Mouse (Mus musculus) cerebellum, adult 2 months (tissue): ENCODE data around the gene Tas2r143. TPM values are rescaled to one million over a fixed set of nuclear protein-coding genes. Genes with fewer than 3 reads are reported as not detected.

ENCODE experiments used
- DNase-seq, 2 experiments: peaks; one replicate each; pipeline ENCODE4 v3.0.0; 2021
- H3K27ac ChIP-seq: fragments of 200-500 bp; 2 replicates; pipeline ENCODE4 v1.5.1; 2012; ENCODE audit warnings: low read length, control low read depth, inconsistent platforms; ENCODE audit not compliant: insufficient read depth
- H3K27me3 ChIP-seq: fragments of 200-500 bp; 2 replicates; pipeline ENCODE4 v1.6.1; 2012; ENCODE audit warnings: inconsistent platforms, mild to moderate bottlenecking, low read length, moderate library complexity; ENCODE audit not compliant: control insufficient read depth, insufficient read depth
- H3K4me1 ChIP-seq: fragments of 200-500 bp; 2 replicates; pipeline ENCODE4 v1.6.1; 2011; ENCODE audit warnings: low read length; ENCODE audit not compliant: control insufficient read depth, insufficient read depth
- H3K4me3 ChIP-seq: fragments of 200-500 bp; replicated peaks from 2 replicates; pipeline ENCODE3; 2011; ENCODE audit warnings: mild to moderate bottlenecking, low read depth, low read length, control low read depth; ENCODE audit not compliant: insufficient read depth
- CTCF ChIP-seq: fragments of 200-500 bp; IDR thresholded peaks from 2 replicates; pipeline ENCODE4 v1.5.1; 2011; ENCODE audit warnings: low read depth, mild to moderate bottlenecking, control low read depth, low read length, moderate library complexity, borderline replicate concordance; ENCODE audit not compliant: insufficient read depth
- POLR2A ChIP-seq: fragments of 200-500 bp; IDR thresholded peaks from 2 replicates; pipeline ENCODE4 v1.6.1; 2011; ENCODE audit warnings: low read length, control low read depth, borderline replicate concordance; ENCODE audit not compliant: insufficient read depth
- WGBS: fragments of 180-500 bp; shearing (Covaris S2); methylation state at CpG from one replicate; pipeline ENCODE4 v1.1.7; 2018; 5-methylcytosine and 5-hydroxymethylcytosine counted together
- polyA plus RNA-seq: library from polyadenylated mRNA; depleted of rRNA; stranded (reverse); fragments of >200 nt; gene quantifications from 2 replicates; pipeline ENCODE4 v1.2.3, GENCODE M21; 2012

Tas2r143 gene
- polyA plus RNA-seq, 1 experiment = 0.33 TPM

DNA sequence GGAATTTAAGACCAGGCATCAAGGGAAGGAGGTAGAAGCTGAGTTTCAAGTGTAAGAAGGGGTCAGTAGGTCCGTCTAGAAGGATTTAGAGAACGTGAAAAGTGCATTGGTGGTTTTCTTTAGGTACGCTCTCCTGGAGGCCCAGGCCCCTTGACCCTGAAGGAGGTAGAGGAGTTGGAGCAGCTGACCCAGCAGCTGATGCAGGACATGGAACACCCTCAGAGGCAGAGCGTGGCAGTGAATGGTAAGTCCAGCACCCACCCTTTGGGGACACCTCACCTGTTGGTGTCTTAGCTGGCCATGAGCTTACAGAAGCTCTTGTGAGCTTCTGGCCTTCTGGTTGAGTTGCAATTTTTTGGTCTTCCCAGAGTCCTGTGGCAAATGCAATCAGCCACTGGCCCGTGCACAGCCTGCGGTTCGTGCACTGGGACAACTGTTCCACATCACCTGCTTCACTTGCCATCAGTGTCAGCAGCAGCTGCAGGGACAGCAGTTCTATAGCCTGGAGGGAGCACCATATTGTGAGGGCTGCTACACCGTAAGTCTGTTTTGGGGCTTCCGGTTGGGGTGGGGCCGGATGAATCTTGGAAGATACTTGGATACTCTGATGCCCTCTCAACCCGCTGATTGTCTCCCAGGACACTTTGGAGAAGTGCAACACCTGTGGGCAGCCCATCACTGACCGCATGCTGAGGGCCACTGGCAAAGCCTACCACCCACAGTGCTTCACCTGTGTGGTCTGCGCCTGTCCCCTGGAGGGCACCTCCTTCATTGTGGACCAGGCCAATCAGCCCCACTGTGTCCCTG is 44.0 kb upstream of the Tas2r143 start:
- Histone ChIP-seq H3K4me3 (no peak overlapping the region), H3K4me1 (peaks cover 31% of the 10 kb centered on the region), H3K27me3 (no peaks in the 10 kb centered on the region), H3K27ac (no peak overlapping the region)
- no peak for DNase-seq
- no peak for TF ChIP-seq POLR2A
- TF ChIP-seq CTCF = no peak
- WGBS = 80% methylated on average over 13 of the region's 13 CpGs

DNA sequence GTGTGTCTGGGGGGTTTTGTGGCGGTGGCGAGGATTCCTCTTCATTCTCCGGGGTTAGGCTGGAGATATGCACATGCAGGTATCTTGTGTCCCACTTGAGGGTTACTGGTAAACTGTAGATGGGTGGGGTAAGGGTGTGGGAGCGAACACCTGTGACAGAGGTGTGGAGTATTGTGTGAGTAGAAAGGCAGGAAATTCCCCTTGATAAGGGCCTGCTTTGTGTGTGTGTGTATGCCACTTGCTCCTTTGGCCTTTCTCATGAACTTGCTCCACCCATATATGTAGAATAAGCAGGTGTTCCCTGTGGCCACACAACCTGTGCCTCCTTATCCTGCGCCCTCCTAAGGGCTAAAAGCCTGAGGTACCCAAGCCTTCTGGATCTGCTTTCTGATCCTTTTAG is 43.1 kb upstream of the Tas2r143 start:
- no peaks in the 10 kb centered on the region for H3K27me3 ChIP-seq
- no peak for DNase-seq
- no peak for TF ChIP-seq POLR2A
- no peak for TF ChIP-seq CTCF
- 93% methylated on average over 5 of the region's 5 CpGs for WGBS
- peaks cover 31% of the 10 kb centered on the region for H3K4me1 ChIP-seq
- no peak overlapping the region for H3K27ac ChIP-seq
- no peak overlapping the region for H3K4me3 ChIP-seq

DNA sequence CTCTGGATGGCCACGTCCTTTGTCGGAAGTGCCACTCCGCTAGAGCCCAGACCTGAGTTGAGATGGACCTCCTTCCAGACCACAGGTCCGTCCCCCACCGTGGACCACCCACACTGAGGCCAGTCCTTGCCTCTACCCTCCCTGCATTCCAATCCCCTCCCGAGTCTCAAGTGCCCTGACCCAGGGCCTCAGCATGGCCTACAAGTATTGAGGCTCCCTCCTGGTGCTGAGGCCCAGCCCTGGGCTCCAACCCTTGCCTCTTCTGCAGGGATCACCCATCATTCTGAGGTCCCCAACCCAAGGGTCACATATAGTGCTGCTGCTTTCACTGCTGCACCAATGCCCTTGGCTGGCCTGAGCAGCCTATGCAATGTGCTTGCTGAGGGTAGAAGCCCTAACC is 42.1 kb upstream of the Tas2r143 start:
- no peak for DNase-seq
- H3K4me3 ChIP-seq = no peak overlapping the region
- no peak for TF ChIP-seq POLR2A
- TF ChIP-seq CTCF = no peak
- peaks cover 37% of the 10 kb centered on the region for H3K4me1 ChIP-seq
- H3K27me3 ChIP-seq = no peaks in the 10 kb centered on the region
- no peak overlapping the region for H3K27ac ChIP-seq
- WGBS = 65% methylated on average over 6 of the region's 6 CpGs

DNA sequence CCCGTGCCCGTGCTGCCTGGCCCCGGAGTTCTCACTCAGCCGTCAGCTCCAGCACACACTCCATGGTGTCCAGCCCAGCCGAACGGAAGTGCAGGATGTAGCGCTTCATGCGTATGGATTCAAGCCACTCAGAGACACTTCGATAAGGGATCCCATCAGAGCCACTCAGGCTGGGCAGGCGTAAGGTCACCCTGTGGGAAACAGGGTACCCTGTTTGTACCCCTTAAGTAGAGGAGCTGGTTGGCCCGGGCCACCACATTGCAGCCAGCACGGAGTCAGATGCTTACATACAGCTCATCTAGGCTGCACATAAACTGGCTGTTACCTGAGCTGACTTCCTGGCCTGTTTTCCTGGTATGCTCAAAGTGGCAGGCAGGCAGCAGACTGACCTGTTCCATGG is 41.1 kb upstream of the Tas2r143 start:
- no peak overlapping the region for H3K27ac ChIP-seq
- WGBS = 82% methylated on average over 12 of the region's 12 CpGs
- peaks cover 30% of the 10 kb centered on the region for H3K4me1 ChIP-seq
- H3K27me3 ChIP-seq = no peaks in the 10 kb centered on the region
- H3K4me3 ChIP-seq = no peak overlapping the region
- no peak for DNase-seq
- TF ChIP-seq CTCF (no peak), POLR2A (no peak)

DNA sequence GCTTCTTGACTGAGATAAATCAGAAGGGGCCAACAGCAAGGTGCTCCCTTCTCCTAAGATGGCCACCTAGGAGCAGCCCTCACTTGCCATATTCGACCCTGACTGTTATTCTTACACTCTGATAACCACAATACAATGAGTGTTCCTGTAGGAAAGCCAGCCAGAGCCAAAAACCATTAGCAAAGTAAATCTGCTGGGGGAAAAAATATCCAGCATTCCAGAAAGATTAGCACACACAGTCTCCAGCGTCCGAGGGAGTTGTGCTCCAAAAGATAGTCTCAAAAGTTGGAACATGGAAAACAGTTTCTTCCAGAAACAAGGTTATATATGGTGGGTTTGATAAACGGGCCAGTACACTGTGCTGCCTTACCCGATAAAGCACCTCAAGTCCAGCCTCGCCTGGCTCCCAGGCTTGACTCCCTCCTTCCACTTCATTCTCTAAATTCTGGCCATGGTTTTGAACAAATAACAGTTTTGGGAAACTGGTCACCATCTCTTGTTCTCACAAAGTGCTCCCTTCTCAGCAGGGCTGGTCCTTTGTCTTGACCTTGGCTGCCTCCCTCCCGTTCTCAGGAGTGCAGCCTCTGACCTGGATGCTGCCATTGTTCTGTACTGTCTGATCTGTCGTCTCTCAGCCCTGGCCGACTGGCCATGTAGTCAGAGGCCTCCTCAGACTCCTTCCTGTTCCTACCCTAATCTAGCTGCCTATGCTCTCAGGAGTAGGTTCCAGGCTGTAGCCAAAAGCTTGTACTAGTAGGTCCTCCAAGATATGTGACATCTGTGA is 40.5 kb upstream of the Tas2r143 start:
- Histone ChIP-seq H3K27me3 (no peaks in the 10 kb centered on the region), H3K27ac (no peak overlapping the region), H3K4me3 (no peak overlapping the region), H3K4me1 (peaks cover 25% of the 10 kb centered on the region)
- 70% methylated on average over 9 of the region's 9 CpGs for WGBS
- TF ChIP-seq POLR2A (no peak), CTCF (no peak)
- no peak for DNase-seq

DNA sequence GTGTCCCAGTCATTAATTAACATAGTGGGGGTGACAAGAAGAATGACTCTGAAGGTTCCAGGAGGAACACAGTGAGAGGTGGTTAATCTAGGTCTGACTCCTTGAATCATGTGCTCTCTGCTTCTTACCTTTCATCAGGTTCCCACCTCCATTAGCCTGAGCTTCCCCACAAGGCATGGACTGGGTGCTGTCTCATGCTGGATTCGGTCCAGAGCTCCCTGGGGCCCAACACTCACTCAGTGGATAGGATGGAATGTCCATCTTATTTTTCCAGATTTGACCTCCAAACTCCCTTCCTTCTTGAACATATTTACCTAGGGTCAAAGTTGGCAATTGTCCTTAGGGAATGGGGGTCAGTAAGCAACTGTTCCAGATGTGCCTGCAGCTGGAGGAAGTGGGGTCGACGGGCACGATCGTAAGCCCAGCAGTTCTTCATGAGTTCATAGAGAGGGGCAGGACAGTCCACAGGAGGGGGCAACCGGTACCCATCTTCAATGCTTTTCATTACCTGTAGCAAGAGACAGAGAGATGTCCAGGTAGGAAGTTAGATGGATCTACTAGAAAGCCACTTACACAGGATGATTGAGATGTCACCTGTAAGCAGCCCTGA is 39.7 kb upstream of the Tas2r143 start:
- Histone ChIP-seq H3K4me3 (no peak overlapping the region), H3K27me3 (no peaks in the 10 kb centered on the region), H3K27ac (no peak overlapping the region), H3K4me1 (peaks cover 18% of the 10 kb centered on the region)
- DNase-seq = no peak
- no peak for TF ChIP-seq POLR2A
- TF ChIP-seq CTCF = no peak
- 89% methylated on average over 6 of the region's 6 CpGs for WGBS

DNA sequence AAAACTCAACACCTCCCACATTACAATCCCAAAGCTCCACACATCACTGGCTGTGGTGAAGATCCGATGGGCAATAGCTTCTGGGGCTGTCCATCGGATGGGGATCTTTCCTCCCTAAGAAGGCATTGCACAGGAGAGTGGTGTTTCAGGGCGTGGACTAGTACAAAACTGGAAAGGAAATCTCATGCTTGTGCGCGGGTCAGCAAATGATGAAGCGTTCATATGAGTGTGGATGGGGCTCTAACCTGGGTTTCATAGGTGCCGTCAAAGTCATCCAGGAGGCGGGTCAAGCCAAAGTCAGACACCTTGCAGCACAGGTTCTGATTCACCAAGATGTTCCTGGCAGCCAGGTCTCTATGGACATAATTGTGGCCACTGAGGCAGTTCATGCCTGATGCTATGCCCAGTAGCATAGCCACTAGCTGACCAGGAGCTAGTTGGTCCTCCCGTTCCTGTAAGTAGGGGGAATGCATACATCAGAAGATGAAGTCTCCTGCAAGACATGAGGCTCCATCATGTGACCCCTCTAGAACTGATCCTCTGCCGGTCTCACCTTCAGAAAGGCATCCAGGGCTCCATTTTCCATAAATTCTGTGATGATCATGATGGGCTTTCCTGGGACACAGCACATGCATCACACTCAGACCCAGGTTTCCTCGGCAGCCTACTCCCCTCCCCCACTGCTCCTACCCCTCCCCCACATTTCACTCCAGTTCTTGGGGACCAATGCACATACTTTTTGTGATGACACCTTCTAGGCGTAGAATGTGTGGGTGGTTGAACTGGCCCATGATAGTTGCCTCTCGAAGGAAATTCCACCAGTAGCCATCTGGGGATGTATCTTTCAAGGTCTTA is 38.8 kb upstream of the Tas2r143 start:
- no peak overlapping the region for H3K4me3 ChIP-seq
- TF ChIP-seq POLR2A = no peak
- no peak for TF ChIP-seq CTCF
- no peaks in the 10 kb centered on the region for H3K27me3 ChIP-seq
- no peak for DNase-seq
- H3K4me1 ChIP-seq = peaks cover 12% of the 10 kb centered on the region
- no peak overlapping the region for H3K27ac ChIP-seq
- WGBS = 93% methylated on average over 13 of the region's 13 CpGs
